Mouse (Mus musculus): ENCODE data around the gene Sass6.

DNA sequence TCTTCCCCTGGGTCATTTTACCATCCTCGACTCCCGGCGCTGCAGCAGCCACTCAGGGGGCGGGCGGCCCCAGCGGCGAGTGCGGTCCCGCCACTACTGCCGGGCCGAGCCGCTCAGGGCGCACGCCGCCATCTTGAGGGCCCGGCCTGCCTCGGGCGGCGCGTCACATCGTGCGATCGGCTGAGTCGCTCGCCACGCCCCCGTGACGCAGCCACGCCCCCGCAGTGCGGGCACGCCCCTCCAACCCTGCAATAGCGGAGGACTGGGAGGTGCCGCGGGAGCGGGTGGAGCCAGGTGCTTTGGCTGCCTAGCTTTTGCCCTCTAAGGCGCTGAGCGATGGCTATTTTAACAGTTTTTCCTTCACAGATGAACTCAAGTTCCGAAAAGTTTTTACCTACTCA lies 67.7 kb downstream of the Sass6 start, which contains the start of gene Mfsd14a:
- TF ChIP-seq POLR2A (IDR thresholded peaks at IDR 0.05; ENCODE audit: insufficient read length, low read depth), result peak; percentile 99
- TF ChIP-seq E2F4 (IDR thresholded peaks at IDR 0.05; ENCODE audit: insufficient read depth), result no peak
- TF ChIP-seq MAX (IDR thresholded peaks at IDR 0.05; ENCODE audit: low read depth), result no peak
- no peak for TF ChIP-seq TCF12 (IDR thresholded peaks at IDR 0.05; ENCODE audit: insufficient read depth, poor library complexity, severe bottlenecking)
- peak in 1 of 3 experiments; percentile 45 for TF ChIP-seq MYOD1 (IDR thresholded peaks at IDR 0.05; ENCODE audit: control insufficient read depth in 1 of 3, insufficient read length in 2 of 3, low read depth in 2 of 3)
- no peak for TF ChIP-seq USF1 (IDR thresholded peaks at IDR 0.05; ENCODE audit: low read depth)
- peak; percentile 32 for TF ChIP-seq TCF3 (IDR thresholded peaks at IDR 0.05; ENCODE audit: insufficient read length, low read depth)
- peak; percentile 55 for TF ChIP-seq SRF (IDR thresholded peaks at IDR 0.05; ENCODE audit: control insufficient read depth, insufficient read length, low read depth)
- peak in 1 of 3 experiments; percentile 38 for TF ChIP-seq MYOG (IDR thresholded peaks at IDR 0.05; ENCODE audit: control insufficient read depth in 1 of 3, insufficient read depth in 1 of 3, insufficient read length in 2 of 3, low read depth in 2 of 3)
- TF ChIP-seq POLR2AphosphoS2 (IDR thresholded peaks at IDR 0.05; ENCODE audit: insufficient read length, low read depth), result peak; percentile 99
- no peak for TF ChIP-seq CEBPB (IDR thresholded peaks at IDR 0.05; ENCODE audit: insufficient read depth, poor library complexity, severe bottlenecking)
- TF ChIP-seq REST (IDR thresholded peaks at IDR 0.05; ENCODE audit: insufficient read depth, insufficient read length), result peak; percentile 31
